28 mouse cellular contexts compared by ENCODE assay signal in the genomic region with DNA sequence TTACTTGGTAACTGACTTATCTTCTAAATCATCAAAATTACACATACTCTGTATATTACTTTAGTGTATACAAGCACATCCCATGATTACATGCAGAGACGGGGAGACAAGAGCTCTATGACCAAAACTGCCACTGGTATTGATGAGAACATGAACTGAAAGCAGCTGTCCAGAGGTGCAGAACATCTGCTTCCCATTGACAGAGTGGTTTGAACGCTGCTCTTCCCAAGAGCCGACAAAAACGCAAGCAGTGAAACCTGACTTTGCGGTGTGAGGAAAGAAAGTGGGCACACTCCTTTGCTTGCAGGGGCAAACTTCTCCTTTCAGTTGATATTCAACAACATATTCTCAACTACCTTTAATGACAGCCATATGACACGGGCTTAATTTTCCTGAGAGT.
"Had no signal": no experiment of that assay in that cellular context is flagged by ENCODE, and none has a peak within 500 bp of the region (broad histone marks: within the 10 kb centered on the region; RNA-seq: fewer than 3 reads in every experiment).

No protein-coding gene starts in this region.

- H3K9ac ChIP-seq: heart, embryonic 13.5 days; heart, embryonic 15.5 days; hindbrain, embryonic 13.5 days; hindbrain, embryonic 15.5 days; kidney, embryonic 15.5 days; limb, embryonic 12.5 days; liver, embryonic 13.5 days; liver, embryonic 15.5 days; liver, postnatal 0 days had no signal

- H3K9me3 ChIP-seq: heart, embryonic 13.5 days; heart, embryonic 15.5 days; hindbrain, embryonic 13.5 days; hindbrain, embryonic 15.5 days; kidney, embryonic 15.5 days; limb, embryonic 10.5 days; limb, embryonic 12.5 days; liver, embryonic 13.5 days; liver, embryonic 15.5 days had no signal

- H3K4me3 ChIP-seq: heart, embryonic 13.5 days; heart, embryonic 15.5 days; hindbrain, embryonic 13.5 days; hindbrain, embryonic 15.5 days; kidney, embryonic 15.5 days; left cerebral cortex, adult 2 months; limb, embryonic 10.5 days; limb, embryonic 12.5 days; liver, embryonic 13.5 days; liver, embryonic 15.5 days had no signal

- H3K36me3 ChIP-seq: limb, embryonic 12.5 days had no signal

- H3K27ac ChIP-seq: heart, embryonic 13.5 days; heart, embryonic 15.5 days; hindbrain, embryonic 13.5 days; hindbrain, embryonic 15.5 days; hindbrain, postnatal 0 days; kidney, embryonic 15.5 days; kidney, postnatal 0 days; left cerebral cortex, adult 2 months; limb, embryonic 10.5 days; limb, embryonic 12.5 days; liver, embryonic 13.5 days; liver, embryonic 15.5 days had no signal

- H3K4me1 ChIP-seq: heart, embryonic 13.5 days; heart, embryonic 15.5 days; hindbrain, embryonic 13.5 days; hindbrain, embryonic 15.5 days; kidney, embryonic 15.5 days; liver, embryonic 13.5 days; liver, embryonic 15.5 days had no signal

- H3K27me3 ChIP-seq: heart, embryonic 13.5 days; heart, embryonic 15.5 days; hindbrain, embryonic 13.5 days; hindbrain, embryonic 15.5 days; kidney, embryonic 15.5 days; limb, embryonic 12.5 days; liver, embryonic 13.5 days; liver, embryonic 15.5 days had no signal

- H3K4me2 ChIP-seq: heart, embryonic 11.5 days; heart, embryonic 13.5 days; heart, embryonic 15.5 days; hindbrain, embryonic 13.5 days; hindbrain, embryonic 15.5 days; kidney, embryonic 15.5 days; limb, embryonic 12.5 days; liver, embryonic 11.5 days; liver, embryonic 13.5 days; liver, embryonic 15.5 days had no signal

- ATAC-seq: hindbrain, postnatal 0 days; intestine, embryonic 16.5 days; liver, postnatal 0 days had no signal

- DNase-seq: gastrocnemius, postnatal 14 days; gastrocnemius, postnatal 36 days; heart, adult 18-20 months; heart, postnatal 14 days; heart, postnatal 36 days; kidney, adult 11 months; kidney, adult 2 months; kidney, adult 9 months; kidney, postnatal 14 days; kidney, postnatal 36 days; layer of hippocampus, postnatal 36 days; liver; liver, embryonic 13.5 days; liver, postnatal 0 days had no signal
